Mouse (Mus musculus): ENCODE data around the gene Tff3. TPM values are rescaled to one million over a fixed set of nuclear protein-coding genes. Genes with fewer than 3 reads are reported as not detected.

The Tff3 gene
- polyA plus RNA-seq, 1 experiment from 2014 or later, result 0.45 TPM

GRCm38 (mm10) chr17:31089848-31090247, 39.6 kb downstream of the Tff3 start:
- no peak overlapping the region for H3K4me2 ChIP-seq
- H3K4me3 ChIP-seq, result no peak overlapping the region
- peaks cover 33% of the 10 kb centered on the region for H3K4me1 ChIP-seq
- no peaks in the 10 kb centered on the region for H3K9me3 ChIP-seq
- H3K27me3 ChIP-seq, result no peaks in the 10 kb centered on the region
- WGBS, result 37% methylated on average over 8 of the region's 8 CpGs
- H3K27ac ChIP-seq, result no peak overlapping the region; the same call in 1 of the 2 replicates
- no peak overlapping the region for H3K9ac ChIP-seq
- ATAC-seq (ENCODE audit: borderline replicate concordance, extremely low read depth, low FRiP score, low TSS enrichment), result peak; percentile 4; the same call in 1 of the 2 replicates
- H3K36me3 ChIP-seq, result no peaks in the 10 kb centered on the region

DNA sequence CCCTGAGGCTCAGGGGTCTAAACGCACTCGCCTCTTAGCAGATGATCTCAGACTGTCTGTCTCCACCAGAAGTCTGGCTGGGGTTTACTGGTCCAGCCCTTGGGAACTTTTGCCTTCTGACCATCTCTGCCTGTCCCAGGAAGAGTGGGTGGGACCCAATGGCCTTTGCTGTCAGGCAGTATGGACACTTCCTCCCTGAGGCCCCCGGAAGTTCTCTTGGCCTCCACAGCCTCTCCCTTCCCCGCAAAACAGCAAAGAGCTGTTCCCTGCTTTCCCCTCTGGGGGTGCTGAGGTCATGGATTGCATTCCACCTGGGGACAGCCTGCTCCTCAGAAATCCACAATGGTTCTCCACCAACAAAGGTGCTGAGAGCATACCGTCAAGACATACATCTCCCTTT, 40.7 kb downstream of the Tff3 start:
- no peak for ATAC-seq (ENCODE audit: borderline replicate concordance, extremely low read depth, low FRiP score, low TSS enrichment)
- Histone ChIP-seq H3K36me3 (no peaks in the 10 kb centered on the region), H3K9ac (no peak overlapping the region), H3K4me1 (peaks cover 33% of the 10 kb centered on the region), H3K9me3 (no peaks in the 10 kb centered on the region), H3K27me3 (no peaks in the 10 kb centered on the region), H3K4me3 (no peak overlapping the region), H3K4me2 (no peak overlapping the region), H3K27ac (0 out of 2 replicates have a peak overlapping the region, but pooled peaks have one; percentile 7)
- 37% methylated on average over 5 of the region's 5 CpGs for WGBS

- H3K36me3 ChIP-seq, result no peaks in the 10 kb centered on the region
- peaks cover 36% of the 10 kb centered on the region for H3K4me1 ChIP-seq
- ATAC-seq (ENCODE audit: borderline replicate concordance, extremely low read depth, low FRiP score, low TSS enrichment), result no peak
- no peak overlapping the region for H3K27ac ChIP-seq
- WGBS, result 84% methylated on average over 7 of the region's 7 CpGs
- no peak overlapping the region for H3K9ac ChIP-seq
- H3K27me3 ChIP-seq, result no peaks in the 10 kb centered on the region
- H3K4me2 ChIP-seq, result no peak overlapping the region
- H3K9me3 ChIP-seq, result no peaks in the 10 kb centered on the region
- H3K4me3 ChIP-seq, result no peak overlapping the region
Measured at GRCm38 (mm10) chr17:31086196-31086595, 43.2 kb downstream of the Tff3 start.

DNA sequence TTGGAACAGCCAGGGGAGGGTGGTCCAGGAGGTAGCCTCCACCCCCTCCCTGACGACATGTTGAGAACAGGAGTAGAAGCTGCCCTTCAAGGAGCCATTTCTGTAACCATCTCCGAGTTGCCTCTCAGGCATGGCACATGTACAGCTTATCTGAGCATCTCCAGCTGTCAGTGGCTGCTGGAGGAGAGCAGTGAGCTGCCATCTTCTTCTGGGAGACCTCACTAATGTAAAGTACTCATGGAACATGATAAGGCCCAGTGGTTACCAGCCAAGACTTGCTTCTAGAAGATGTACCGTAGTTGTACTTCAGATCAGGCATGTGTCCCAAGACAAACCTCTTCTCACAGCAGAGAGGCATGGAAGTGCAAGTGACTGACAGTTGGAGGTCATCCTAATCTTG, 43.9 kb downstream of the Tff3 start:
- H3K36me3 ChIP-seq, result no peaks in the 10 kb centered on the region
- H3K4me2 ChIP-seq, result no peak overlapping the region
- H3K4me1 ChIP-seq, result peaks cover 32% of the 10 kb centered on the region
- no peak overlapping the region for H3K4me3 ChIP-seq
- WGBS, result 76% methylated on average over 3 of the region's 3 CpGs
- H3K27ac ChIP-seq, result no peak overlapping the region
- no peak overlapping the region for H3K9ac ChIP-seq
- ATAC-seq (ENCODE audit: borderline replicate concordance, extremely low read depth, low FRiP score, low TSS enrichment), result no peak
- H3K27me3 ChIP-seq, result no peaks in the 10 kb centered on the region
- H3K9me3 ChIP-seq, result no peaks in the 10 kb centered on the region

DNA sequence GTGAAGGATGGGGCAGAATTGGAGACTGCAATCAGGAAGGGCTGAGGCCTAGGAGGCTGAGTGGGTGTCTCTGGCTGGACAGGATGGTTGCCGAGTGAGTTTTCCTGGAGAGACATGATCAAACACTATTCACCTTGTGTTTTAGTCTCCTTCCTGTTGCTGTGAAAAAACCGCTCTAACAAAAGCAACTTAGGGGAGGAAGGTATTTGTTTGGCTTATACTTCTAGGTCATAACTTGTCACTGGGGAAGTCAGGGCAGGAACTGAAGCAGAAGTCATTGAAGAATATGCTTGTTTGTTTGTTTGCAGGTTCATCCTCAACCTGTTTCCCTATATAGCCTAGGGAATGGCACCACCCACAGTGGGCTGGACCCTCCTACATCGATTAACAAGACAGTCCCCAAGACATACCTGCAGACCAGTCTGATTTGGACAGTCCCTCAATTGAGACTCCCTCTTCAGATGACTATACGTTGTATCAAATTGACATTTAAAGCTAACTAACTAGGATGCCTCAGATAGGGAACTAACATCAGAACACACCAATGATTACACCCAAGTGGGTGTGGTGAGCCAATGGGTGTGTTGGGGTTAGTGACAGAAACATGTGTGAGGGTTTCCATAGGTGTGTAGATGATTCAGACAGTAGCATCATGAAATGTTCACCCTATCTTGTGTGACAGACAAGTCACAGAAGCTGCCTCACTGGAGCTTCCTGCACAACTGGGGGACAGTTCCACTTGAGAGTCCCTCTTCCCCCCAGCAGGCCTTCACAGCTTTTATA, 47.0 kb downstream of the Tff3 start:
- Histone ChIP-seq H3K9ac (no peak overlapping the region), H3K4me2 (no peak overlapping the region), H3K4me3 (no peak overlapping the region), H3K9me3 (no peaks in the 10 kb centered on the region), H3K27me3 (no peaks in the 10 kb centered on the region), H3K27ac (no peak overlapping the region), H3K36me3 (no peaks in the 10 kb centered on the region), H3K4me1 (0 out of 2 replicates have a peak, but pooled peaks cover 19% of the 10 kb centered on the region)
- WGBS, result 72% methylated on average over 4 of the region's 4 CpGs
- no peak for ATAC-seq (ENCODE audit: borderline replicate concordance, extremely low read depth, low FRiP score, low TSS enrichment)

DNA sequence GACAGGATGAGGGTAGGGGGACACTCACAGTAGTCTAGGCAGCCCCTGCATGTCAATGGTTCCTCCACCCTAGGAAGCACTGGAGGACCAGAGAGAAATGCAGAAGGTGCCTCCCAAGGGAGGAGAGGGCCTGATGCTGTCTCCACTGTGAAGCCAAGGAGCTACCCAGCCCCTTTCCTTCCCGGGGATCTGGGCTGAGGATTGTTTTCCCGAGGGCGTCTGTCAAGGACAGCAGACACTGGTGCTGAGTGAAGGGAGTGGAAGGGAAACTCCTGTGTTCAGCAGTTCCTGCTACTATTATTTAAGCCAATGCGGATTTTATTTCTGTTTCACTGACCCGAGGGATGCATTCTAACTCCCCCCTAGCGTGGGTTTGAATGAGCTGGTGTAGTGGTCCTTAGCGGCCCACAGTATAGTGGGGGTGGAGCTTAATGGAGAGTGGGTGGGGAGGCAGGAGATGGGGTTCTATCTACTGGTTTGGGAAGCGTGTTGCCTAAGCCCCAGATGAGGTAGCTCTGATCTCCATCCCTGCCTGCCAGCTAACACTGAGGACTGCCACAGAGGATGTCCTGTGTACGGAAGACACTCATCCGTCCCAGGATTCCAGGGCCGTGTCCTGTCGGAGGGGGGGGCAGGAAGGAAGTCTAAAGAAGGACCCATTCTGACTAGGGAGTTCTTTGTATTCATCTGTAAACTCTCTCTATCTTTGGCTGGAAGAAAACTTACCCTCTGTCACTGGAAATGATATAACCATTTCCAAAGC, 50.2 kb downstream of the Tff3 start:
- 41% methylated on average over 12 of the region's 12 CpGs for WGBS
- Histone ChIP-seq H3K9me3 (no peaks in the 10 kb centered on the region), H3K4me1 (peaks cover 30% of the 10 kb centered on the region), H3K9ac (no peak overlapping the region), H3K4me3 (no peak overlapping the region), H3K27ac (peak overlapping the region; percentile 81), H3K27me3 (no peaks in the 10 kb centered on the region), H3K4me2 (0 out of 2 replicates have a peak overlapping the region, but pooled peaks have one; percentile 19), H3K36me3 (no peaks in the 10 kb centered on the region)
- ATAC-seq (ENCODE audit: borderline replicate concordance, extremely low read depth, low FRiP score, low TSS enrichment), result peak; percentile 72

DNA sequence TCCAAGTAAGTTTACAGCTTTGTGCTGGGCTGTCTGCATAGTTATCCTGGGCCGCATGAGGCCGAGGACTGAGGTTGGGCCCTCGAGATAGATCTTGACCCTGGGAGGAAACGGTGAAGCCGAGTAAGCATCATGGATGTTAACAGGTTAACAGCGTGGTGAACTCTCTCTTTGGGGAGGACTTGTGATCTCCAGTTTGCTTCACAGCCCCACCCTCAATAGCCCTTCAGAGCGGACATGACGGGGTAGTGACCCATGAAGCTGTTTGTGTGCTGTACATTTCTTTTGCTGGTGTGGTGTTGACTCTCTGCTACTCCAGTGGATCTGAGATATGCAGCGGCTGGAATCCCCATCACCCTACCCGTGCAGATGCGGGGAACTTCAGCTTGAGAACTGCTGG, 50.9 kb downstream of the Tff3 start:
- Histone ChIP-seq H3K9me3 (no peaks in the 10 kb centered on the region), H3K27ac (peak overlapping the region; percentile 81), H3K27me3 (no peaks in the 10 kb centered on the region), H3K36me3 (no peaks in the 10 kb centered on the region), H3K4me1 (peaks cover 36% of the 10 kb centered on the region), H3K4me2 (no peak overlapping the region), H3K4me3 (no peak overlapping the region), H3K9ac (no peak overlapping the region)
- WGBS, result 73% methylated on average over 11 of the region's 11 CpGs
- no peak for ATAC-seq (ENCODE audit: borderline replicate concordance, extremely low read depth, low FRiP score, low TSS enrichment)

DNA sequence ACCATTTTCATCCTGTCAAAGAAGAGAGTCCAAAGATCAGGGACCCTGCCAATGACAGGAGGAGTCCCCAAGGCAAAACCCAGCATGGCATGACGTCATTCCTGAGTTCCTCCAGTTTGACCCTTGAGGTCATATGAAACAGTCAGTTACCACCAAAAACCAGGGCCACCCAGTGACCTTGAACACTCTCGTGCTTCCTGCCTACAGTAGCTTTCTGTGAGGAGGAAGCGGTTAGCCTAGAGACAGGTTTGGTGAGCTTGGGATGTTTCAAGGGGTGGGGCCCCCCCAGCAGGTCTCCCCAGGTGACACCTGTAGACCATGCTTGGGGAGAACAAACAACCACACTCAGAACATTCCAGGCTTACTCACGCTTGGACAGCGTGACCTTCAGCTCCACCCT, 51.9 kb downstream of the Tff3 start:
- no peaks in the 10 kb centered on the region for H3K27me3 ChIP-seq
- H3K27ac ChIP-seq, result peak overlapping the region; percentile 81; the same call in 1 of the 2 replicates
- H3K4me3 ChIP-seq, result no peak overlapping the region
- no peak overlapping the region for H3K9ac ChIP-seq
- H3K4me1 ChIP-seq, result peaks cover 46% of the 10 kb centered on the region
- WGBS, result 61% methylated on average over 5 of the region's 5 CpGs
- H3K9me3 ChIP-seq, result no peaks in the 10 kb centered on the region
- no peaks in the 10 kb centered on the region for H3K36me3 ChIP-seq
- ATAC-seq (ENCODE audit: borderline replicate concordance, extremely low read depth, low FRiP score, low TSS enrichment), result no peak
- no peak overlapping the region for H3K4me2 ChIP-seq

GRCm38 (mm10) chr17:31075471-31075870, 54.0 kb downstream of the Tff3 start:
- no peaks in the 10 kb centered on the region for H3K9me3 ChIP-seq
- H3K4me3 ChIP-seq, result no peak overlapping the region
- WGBS, result 75% methylated on average over 5 of the region's 5 CpGs
- no peak overlapping the region for H3K4me2 ChIP-seq
- no peaks in the 10 kb centered on the region for H3K27me3 ChIP-seq
- ATAC-seq (ENCODE audit: borderline replicate concordance, extremely low read depth, low FRiP score, low TSS enrichment), result no peak
- no peaks in the 10 kb centered on the region for H3K36me3 ChIP-seq
- H3K27ac ChIP-seq, result no peak overlapping the region; the same call in 1 of the 2 replicates
- H3K4me1 ChIP-seq, result peaks cover 62% of the 10 kb centered on the region
- no peak overlapping the region for H3K9ac ChIP-seq

Other genes with a start within 250 kb of the Tff3 start
- 6.8 and 8.4 TPM in 2 replicates for gene Glp1r, start 227.8 kb downstream of the Tff3 start, polyA plus RNA-seq (2015; fragmentation: Nextera tagmentation; extraction: Ambion mirVana)
- gene Umodl1, start 175.0 kb downstream of the Tff3 start, polyA plus RNA-seq (2015; fragmentation: Nextera tagmentation; extraction: Ambion mirVana), result 0.21 and 0.72 TPM in 2 replicates
- gene Abcg1, start 72.0 kb downstream of the Tff3 start, polyA plus RNA-seq (2015; fragmentation: Nextera tagmentation; extraction: Ambion mirVana), result 10.9 and 12.2 TPM in 2 replicates
- gene Tff2, start 14.6 kb upstream of the Tff3 start, polyA plus RNA-seq (2015; fragmentation: Nextera tagmentation; extraction: Ambion mirVana), result 0.40 TPM in 1 of 2 replicates, not detected in the other
- not detected in 2 replicates for gene Tff1, start 35.6 kb upstream of the Tff3 start, polyA plus RNA-seq (2015; fragmentation: Nextera tagmentation; extraction: Ambion mirVana)
- 0.06 TPM in 1 of 2 replicates, not detected in the other for gene Tmprss3, start 69.3 kb upstream of the Tff3 start, polyA plus RNA-seq (2015; fragmentation: Nextera tagmentation; extraction: Ambion mirVana)
- gene Ubash3a, start 78.2 kb upstream of the Tff3 start, polyA plus RNA-seq (2015; fragmentation: Nextera tagmentation; extraction: Ambion mirVana), result 0.36 and 2.0 TPM in 2 replicates
- 8.1 and 8.2 TPM in 2 replicates for gene Rsph1, start 147.7 kb upstream of the Tff3 start, polyA plus RNA-seq (2015; fragmentation: Nextera tagmentation; extraction: Ambion mirVana)
- gene Slc37a1, start 157.1 kb upstream of the Tff3 start, polyA plus RNA-seq (2015; fragmentation: Nextera tagmentation; extraction: Ambion mirVana), result 7.6 and 9.2 TPM in 2 replicates

All from lung, embryonic 15.5 days (tissue).